Mouse (Mus musculus): Measurements from ENCODE around the gene Duxf3. TPM values are rescaled to one million over a fixed set of nuclear protein-coding genes. Genes with fewer than 3 reads are reported as not detected.

Gene Duxf3
- 0.07 TPM in 1 of 2 replicates, not detected in the other for polyA plus RNA-seq (2012; rRNA removed)

DNA sequence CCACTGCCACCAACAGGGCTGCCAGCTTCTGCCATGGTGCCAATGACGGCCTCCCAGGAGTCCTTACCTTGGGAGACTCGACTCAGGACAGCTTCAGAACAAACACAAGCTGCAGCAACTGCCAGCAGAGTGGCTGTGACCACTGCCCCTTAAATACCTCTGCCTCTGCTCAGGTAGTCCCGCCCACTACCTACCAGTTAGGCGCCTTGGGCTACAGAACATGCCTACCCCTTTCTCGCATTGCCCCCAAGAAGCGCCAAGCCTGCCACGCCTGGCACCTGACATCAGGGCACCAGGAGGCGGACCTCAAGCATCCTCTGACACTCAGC lies at the start of gene Duxf3:
Gene Duxf3, minus strand, starts transcription at position 35 of the 329 bp plus-strand sequence.

DNA sequence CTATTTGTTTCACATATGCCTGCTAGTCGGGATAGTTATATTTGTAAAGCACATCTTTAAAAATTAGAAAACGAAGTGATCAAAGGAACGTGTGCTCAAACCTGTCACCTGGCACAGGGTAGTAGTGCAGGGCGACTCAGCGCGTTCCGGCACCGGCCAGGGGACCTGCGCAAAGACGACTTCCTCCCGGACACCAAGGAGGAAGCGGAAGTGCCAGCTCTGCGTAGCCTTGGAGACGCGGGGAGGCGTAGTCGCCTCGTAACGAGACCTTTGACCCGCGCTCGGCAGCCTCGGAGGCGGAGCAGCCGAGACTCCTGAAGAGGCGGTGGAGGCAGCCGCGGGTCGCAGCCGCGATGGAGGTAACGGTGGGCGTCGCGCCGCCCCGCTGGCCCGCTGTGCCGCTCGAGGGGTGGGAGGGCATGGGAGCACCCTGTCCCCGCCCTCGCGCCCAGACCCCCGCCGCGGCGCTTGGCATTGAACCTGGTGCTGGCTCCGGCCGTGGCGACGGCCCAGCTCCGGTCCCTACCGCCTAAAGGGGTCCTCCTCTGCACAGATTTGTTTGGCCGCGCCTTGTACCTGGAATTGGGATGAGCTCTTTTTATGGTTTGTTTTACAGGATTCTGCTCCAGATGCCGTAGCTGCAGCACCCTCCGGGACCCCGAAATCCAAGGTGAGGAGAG lies 22.9 kb upstream of the Duxf3 start, which contains the start of gene Gcc2:
Gene Gcc2, plus strand, starts transcription at position 285 of the 680 bp plus-strand sequence.

DNA sequence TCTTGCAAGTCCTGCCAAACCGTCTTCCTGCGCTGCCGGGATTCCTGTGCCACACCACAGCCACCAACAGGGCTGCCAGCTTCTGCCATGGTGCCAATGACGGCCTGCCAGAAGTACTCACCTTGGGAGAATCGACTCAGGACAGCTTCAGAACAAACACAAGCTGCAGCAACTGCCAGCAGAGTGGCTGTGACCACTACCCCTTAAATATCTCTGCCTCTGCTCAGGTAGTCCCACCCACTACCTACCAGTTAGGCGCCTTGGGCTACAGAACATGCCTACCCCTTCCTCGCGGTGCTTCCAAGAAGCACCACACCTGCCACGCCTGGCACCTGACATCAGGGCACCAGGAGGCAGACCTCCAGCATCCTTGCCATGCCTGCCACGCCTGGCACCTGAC lies 4.1 kb upstream of the Duxf3 start, which contains the start of gene Gm4981:
Gene Gm4981, minus strand, starts transcription at position 89 of the 400 bp plus-strand sequence.

DNA sequence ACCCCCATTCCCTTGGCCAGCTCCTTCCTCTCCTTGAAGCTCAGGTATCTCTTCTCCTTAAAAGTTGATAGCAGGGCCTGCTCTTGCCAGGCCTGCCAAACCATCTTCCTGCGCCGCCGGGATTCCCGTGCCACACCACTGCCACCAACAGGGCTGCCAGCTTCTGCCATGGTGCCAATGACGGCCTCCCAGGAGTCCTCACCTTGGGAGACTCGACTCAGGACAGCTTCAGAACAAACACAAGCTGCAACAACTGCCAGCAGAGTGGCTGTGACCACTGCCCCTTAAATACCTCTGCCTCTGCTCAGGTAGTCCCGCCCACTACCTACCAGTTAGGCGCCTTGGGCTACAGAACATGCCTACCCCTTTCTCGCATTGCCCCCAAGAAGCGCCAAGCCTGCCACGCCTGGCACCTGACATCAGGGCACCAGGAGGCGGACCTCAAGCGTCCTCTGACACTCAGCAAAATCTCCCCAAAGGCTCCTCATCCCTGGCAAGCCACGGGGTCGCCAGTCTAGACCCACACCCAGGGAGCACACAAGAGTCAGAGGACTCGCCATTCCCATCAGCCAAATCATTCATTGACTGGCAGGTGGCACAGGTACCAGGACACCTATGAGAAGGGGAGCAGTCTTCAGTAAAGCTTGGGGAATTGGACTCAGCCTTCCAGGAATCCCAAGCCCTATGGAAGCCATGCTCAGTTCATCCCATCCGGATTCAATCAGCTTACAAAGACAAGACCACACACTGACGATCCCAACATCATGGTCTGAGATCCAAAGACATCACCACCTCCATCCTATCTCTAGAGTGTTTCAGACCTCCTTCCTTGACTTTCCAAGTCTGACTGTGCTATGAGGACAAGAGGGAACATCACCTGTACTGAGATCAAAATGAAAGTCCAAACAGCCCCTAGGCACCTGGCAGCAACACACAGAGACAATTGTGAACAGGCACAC lies 7.4 kb downstream of the Duxf3 start, which contains the start of gene AW822073:
Gene AW822073, minus strand, starts transcription at position 104 of the 959 bp plus-strand sequence.

Other genes with a start within 250 kb of the Duxf3 start
- not detected in 2 replicates for gene AW822073, start 7.7 kb downstream of the Duxf3 start, polyA plus RNA-seq (2012; rRNA removed)
- not detected in 2 replicates for gene Gm4981, start 4.0 kb upstream of the Duxf3 start, polyA plus RNA-seq (2012; rRNA removed)
- gene Gcc2, start 22.8 kb upstream of the Duxf3 start, polyA plus RNA-seq (2012; rRNA removed): 8.9 and 12.7 TPM in 2 replicates
- gene Lims1, start 90.8 kb upstream of the Duxf3 start, polyA plus RNA-seq (2012; rRNA removed): 7.9 and 12.9 TPM in 2 replicates
- gene Ranbp2, start 214.2 kb upstream of the Duxf3 start, polyA plus RNA-seq (2012; rRNA removed): 1.5 and 1.9 TPM in 2 replicates

All from colon, adult 2 months (tissue).